Mouse (Mus musculus) neural tube, embryonic 14.5 days (tissue): ENCODE measurements around the gene Olfr1164. TPM values are rescaled to one million over a fixed set of nuclear protein-coding genes. Genes with fewer than 3 reads are reported as not detected.

ENCODE experiments used
- ATAC-seq: fragments of 200-750 bp; cut with Nextera tagmentation; 2 replicates; pipeline ENCODE4 v1.8.0; 2017; ENCODE audit warnings: low read depth, mild to moderate bottlenecking, moderate TSS enrichment, moderate library complexity
- H3K27ac ChIP-seq: fragments of 300-500 bp; sonication (generic); 2 replicates; pipeline ENCODE4 v1.5.1; 2014; ENCODE audit warnings: low read depth, mild to moderate bottlenecking, control low read depth, low read length, moderate library complexity, mixed read lengths
- H3K27me3 ChIP-seq: fragments of 300-500 bp; sonication (generic); 2 replicates; pipeline ENCODE4 v1.6.1; 2014; ENCODE audit warnings: low read length; ENCODE audit not compliant: control insufficient read depth, insufficient read depth
- H3K36me3 ChIP-seq: fragments of 300-500 bp; sonication (generic); 2 replicates; pipeline ENCODE4 v1.6.1; 2014; ENCODE audit warnings: low read length, mixed read lengths; ENCODE audit not compliant: control insufficient read depth, insufficient read depth
- H3K4me1 ChIP-seq: fragments of 300-500 bp; sonication (generic); 2 replicates; pipeline ENCODE4 v1.6.1; 2014; ENCODE audit warnings: low read length; ENCODE audit not compliant: control insufficient read depth, insufficient read depth
- H3K4me2 ChIP-seq: fragments of 300-500 bp; sonication (generic); 2 replicates; pipeline ENCODE4 v1.6.1; 2014; ENCODE audit warnings: mild to moderate bottlenecking, low read depth, low read length, control low read depth
- H3K4me3 ChIP-seq: fragments of 300-500 bp; sonication (generic); 2 replicates; pipeline ENCODE4 v1.5.1; 2014; ENCODE audit warnings: low read depth, low read length, control low read depth, mixed read lengths
- H3K9ac ChIP-seq: fragments of 300-500 bp; sonication (generic); replicated peaks from 2 replicates; pipeline ENCODE4 v1.6.1; 2014; ENCODE audit warnings: low read depth, mild to moderate bottlenecking, control low read depth, low read length, mixed read lengths
- H3K9me3 ChIP-seq: fragments of 300-500 bp; sonication (generic); 2 replicates; pipeline ENCODE4 v1.6.1; 2016; ENCODE audit warnings: low read length; ENCODE audit not compliant: control insufficient read depth
- WGBS: fragments of 180-500 bp; shearing (Covaris S2); extraction: QIAGEN DNeasy Blood & Tissue Kit; methylation state at CpG from one replicate; pipeline ENCODE4 v1.1.7; 2014; 5-methylcytosine and 5-hydroxymethylcytosine counted together
- polyA plus RNA-seq: library from polyadenylated mRNA; unstranded; fragments of >200 nt; fragmentation: Nextera tagmentation; extraction: Ambion mirVana; gene quantifications from 2 replicates; pipeline ENCODE4 v1.2.1, GENCODE M21; 2014

Gene Olfr1164
- polyA plus RNA-seq, result not detected in 2 replicates

DNA sequence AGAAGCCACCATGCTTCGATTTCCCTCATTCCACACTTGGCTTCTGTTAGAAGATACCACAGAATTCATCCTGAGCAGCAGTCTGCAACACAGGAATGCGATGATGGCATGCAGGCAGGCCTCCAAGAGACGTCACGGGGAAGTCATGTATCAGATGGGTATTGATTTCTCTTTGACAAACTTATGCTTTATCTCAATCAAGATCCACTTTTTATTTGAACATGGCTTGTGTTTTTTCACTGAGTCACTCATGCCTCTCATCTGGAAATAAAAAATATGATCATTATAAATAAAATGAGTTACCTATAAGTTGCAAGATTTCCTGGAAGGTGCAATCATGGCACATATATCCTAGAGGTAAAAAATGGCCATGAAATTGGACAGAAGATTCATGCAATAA, at the start of gene Olfr1164:
Olfr1164 (minus strand) TSS at position 101 of the 400 bp plus-strand sequence.
- 80% methylated on average over 4 of the region's 4 CpGs for whole genome bisulfite sequencing
- H3K9me3 ChIP-seq, result no peaks in the 10 kb centered on the region
- H3K36me3 ChIP-seq, result no peaks in the 10 kb centered on the region
- no peak within 1 kb of the TSS for H3K9ac ChIP-seq
- ATAC-seq, result no peak
- H3K4me1 ChIP-seq, result no peaks in the 10 kb centered on the region
- no peak within 1 kb of the TSS for H3K4me2 ChIP-seq
- no peaks in the 10 kb centered on the region for H3K27me3 ChIP-seq
- H3K4me3 ChIP-seq, result no peak within 1 kb of the TSS
- no peak within 1 kb of the TSS for H3K27ac ChIP-seq

DNA sequence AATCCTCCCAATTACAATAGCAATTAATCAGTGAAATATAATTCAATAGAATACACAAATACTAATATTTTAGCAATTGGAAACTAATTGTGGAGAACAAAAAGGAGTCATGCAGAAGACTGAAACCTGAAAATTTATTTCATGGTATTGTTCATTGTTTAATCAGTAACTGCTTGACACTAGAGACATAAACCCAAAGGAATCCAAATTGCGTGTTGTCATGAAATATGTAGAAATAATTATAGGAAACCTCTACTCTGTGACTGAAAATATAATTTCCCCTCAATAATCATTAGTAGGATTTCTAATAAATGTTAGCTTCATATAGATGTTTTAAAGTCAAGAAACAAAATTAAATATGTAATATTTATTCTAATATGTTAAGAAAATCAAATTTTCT, 34.4 kb upstream of the Olfr1164 start, which contains the start of gene Olfr1166:
Olfr1166 (minus strand) TSS at position 101 of the 400 bp plus-strand sequence.
- Histone ChIP-seq H3K27me3 (no peaks in the 10 kb centered on the region), H3K4me1 (no peaks in the 10 kb centered on the region)

DNA sequence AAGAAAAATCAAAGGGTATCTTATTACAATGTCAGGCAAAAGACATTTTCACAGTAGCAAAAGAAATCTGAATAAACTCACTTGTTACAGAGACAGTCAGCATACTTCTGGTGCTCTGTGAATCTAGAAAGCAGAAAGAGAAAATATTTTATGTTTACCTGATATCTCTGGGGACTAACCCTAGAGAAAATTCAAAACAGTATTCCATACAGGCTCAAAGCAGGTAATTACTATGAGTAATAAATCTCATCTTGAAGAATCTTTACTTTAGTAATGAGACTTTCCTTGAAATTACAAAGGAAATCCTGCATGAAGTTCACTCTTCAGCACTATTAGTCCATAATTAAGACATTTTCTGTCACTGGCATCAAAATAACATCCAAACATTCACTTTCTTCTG, 22.0 kb downstream of the Olfr1164 start, which contains the start of gene Olfr1163:
Olfr1163 (minus strand) TSS at position 101 of the 400 bp plus-strand sequence.
- Histone ChIP-seq H3K9me3 (no peaks in the 10 kb centered on the region), H3K4me2 (no peak within 1 kb of the TSS), H3K27ac (no peak within 1 kb of the TSS), H3K9ac (no peak within 1 kb of the TSS), H3K27me3 (no peaks in the 10 kb centered on the region), H3K4me3 (no peak within 1 kb of the TSS), H3K4me1 (no peaks in the 10 kb centered on the region), H3K36me3 (no peaks in the 10 kb centered on the region)
- no peak for ATAC-seq

More for the DNA sequence above, 34.4 kb upstream of the Olfr1164 start, which contains the start of gene Olfr1166:
- Histone ChIP-seq H3K4me3 (no peak within 1 kb of the TSS), H3K9me3 (no peaks in the 10 kb centered on the region), H3K9ac (no peak within 1 kb of the TSS), H3K4me2 (no peak within 1 kb of the TSS), H3K27ac (no peak within 1 kb of the TSS), H3K36me3 (no peaks in the 10 kb centered on the region)
- no peak for ATAC-seq
- 94% methylated on average over 1 of the region's 1 CpGs for WGBS

DNA sequence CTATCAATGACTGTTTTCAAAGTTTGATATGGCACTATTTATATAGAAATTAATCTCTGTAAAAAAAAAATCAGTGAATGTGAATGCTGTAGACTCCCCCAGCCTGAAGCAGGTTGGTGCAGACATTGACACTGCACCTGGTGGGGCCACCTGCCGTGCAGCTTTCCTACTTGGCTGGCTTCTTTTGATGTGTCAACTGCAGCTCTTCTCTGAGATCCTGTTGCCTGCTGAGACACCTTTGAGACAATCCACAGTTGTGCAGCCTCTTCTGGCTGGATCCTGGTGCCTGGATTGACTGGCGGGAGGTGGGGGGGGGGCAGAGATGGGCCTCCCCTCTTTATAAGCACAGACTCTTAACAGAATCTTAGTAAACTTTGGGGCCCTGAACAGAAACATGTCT, 30.2 kb downstream of the Olfr1164 start:
- H3K9me3 ChIP-seq, result no peaks in the 10 kb centered on the region
- ATAC-seq, result no peak
- H3K4me1 ChIP-seq, result no peaks in the 10 kb centered on the region
- 86% methylated on average over 2 of the region's 2 CpGs for WGBS
- H3K36me3 ChIP-seq, result no peaks in the 10 kb centered on the region
- H3K27me3 ChIP-seq, result no peaks in the 10 kb centered on the region
- no peak overlapping the region for H3K4me2 ChIP-seq
- H3K4me3 ChIP-seq, result no peak overlapping the region
- H3K27ac ChIP-seq, result no peak overlapping the region
- no peak overlapping the region for H3K9ac ChIP-seq

DNA sequence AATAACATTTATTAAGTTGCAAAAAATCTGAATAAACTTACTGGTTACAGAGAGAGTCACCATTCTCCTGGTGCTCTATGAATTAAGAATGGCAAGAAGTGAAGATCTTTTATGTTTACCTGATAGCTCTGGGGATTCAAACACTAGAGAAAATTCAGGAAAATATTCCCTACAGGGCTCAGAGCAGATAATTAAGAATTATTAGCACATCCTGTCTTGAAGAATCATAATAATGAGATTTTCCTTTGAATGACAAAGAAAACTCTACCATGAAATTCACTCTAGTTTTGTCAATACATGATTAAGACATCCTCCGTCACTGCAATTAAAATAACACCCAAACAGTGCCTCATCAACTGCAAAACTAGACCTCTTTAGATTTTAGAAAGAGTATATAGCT, 42.7 kb downstream of the Olfr1164 start, which contains the start of gene Olfr1162:
Olfr1162 (minus strand) TSS at position 101 of the 400 bp plus-strand sequence.
- 95% methylated on average over 1 of the region's 1 CpGs for WGBS
- Histone ChIP-seq H3K36me3 (no peaks in the 10 kb centered on the region), H3K27me3 (no peaks in the 10 kb centered on the region), H3K9ac (no peak within 1 kb of the TSS), H3K4me2 (no peak within 1 kb of the TSS), H3K4me1 (no peaks in the 10 kb centered on the region), H3K4me3 (no peak within 1 kb of the TSS), H3K9me3 (no peaks in the 10 kb centered on the region), H3K27ac (no peak within 1 kb of the TSS)
- ATAC-seq, result no peak

Other genes starting within 250 kb of the Olfr1164 start
- not detected in 2 replicates for gene Olfr1150-ps1, start 250.0 kb downstream of the Olfr1164 start, polyA plus RNA-seq
- not detected in 2 replicates for gene Olfr1151, start 238.1 kb downstream of the Olfr1164 start, polyA plus RNA-seq
- gene Olfr1152, start 227.5 kb downstream of the Olfr1164 start, polyA plus RNA-seq, result 0.04 TPM in 1 of 2 replicates, not detected in the other
- gene Olfr1153, start 199.0 kb downstream of the Olfr1164 start, polyA plus RNA-seq, result not detected in 2 replicates
- gene Olfr1154, start 188.8 kb downstream of the Olfr1164 start, polyA plus RNA-seq, result not detected in 2 replicates
- gene Olfr1155, start 148.8 kb downstream of the Olfr1164 start, polyA plus RNA-seq, result not detected in 2 replicates
- gene Olfr1156, start 140.9 kb downstream of the Olfr1164 start, polyA plus RNA-seq, result not detected in 2 replicates
- not detected in 2 replicates for gene Olfr1157, start 125.7 kb downstream of the Olfr1164 start, polyA plus RNA-seq
- not detected in 2 replicates for gene Olfr74, start 119.3 kb downstream of the Olfr1164 start, polyA plus RNA-seq
- not detected in 2 replicates for gene Olfr1158, start 103.9 kb downstream of the Olfr1164 start, polyA plus RNA-seq
- gene Olfr1160, start 85.7 kb downstream of the Olfr1164 start, polyA plus RNA-seq, result not detected in 2 replicates
- gene Olfr1161, start 71.2 kb downstream of the Olfr1164 start, polyA plus RNA-seq, result not detected in 2 replicates
- gene Olfr73, start 56.3 kb downstream of the Olfr1164 start, polyA plus RNA-seq, result not detected in 2 replicates
- gene Olfr1162, start 42.8 kb downstream of the Olfr1164 start, polyA plus RNA-seq, result not detected in 2 replicates
- gene Olfr1163, start 22.1 kb downstream of the Olfr1164 start, polyA plus RNA-seq, result not detected in 2 replicates
- gene Olfr1166, start 34.3 kb upstream of the Olfr1164 start, polyA plus RNA-seq, result not detected in 2 replicates
- gene Olfr1167, start 61.2 kb upstream of the Olfr1164 start, polyA plus RNA-seq, result not detected in 2 replicates
- not detected in 2 replicates for gene Olfr1168, start 87.9 kb upstream of the Olfr1164 start, polyA plus RNA-seq
- gene Olfr1170, start 134.4 kb upstream of the Olfr1164 start, polyA plus RNA-seq, result not detected in 2 replicates
- gene Olfr1173, start 185.9 kb upstream of the Olfr1164 start, polyA plus RNA-seq, result not detected in 2 replicates
- gene Olfr1174-ps, start 221.2 kb upstream of the Olfr1164 start, polyA plus RNA-seq, result not detected in 2 replicates
- gene Olfr1175-ps, start 233.2 kb upstream of the Olfr1164 start, polyA plus RNA-seq, result not detected in 2 replicates
- not detected in 2 replicates for gene Olfr1176, start 242.8 kb upstream of the Olfr1164 start, polyA plus RNA-seq